Mouse (Mus musculus) regulatory T cell (primary cell): ENCODE data around the gene 4931406P16Rik.
"Not testable (repeated sequence)": the region's sequence is repeated elsewhere in the genome, so short reads cannot be mapped to it uniquely, and the experiment has no call there.

Experiments used
- in situ Hi-C: fragments of 300-600 bp; cut with MboI, MseI; formaldehyde crosslinking; loops from one replicate; pipeline ENCODE4 v1.15.1; 2025; ENCODE audit warnings: high pct_unique_total_duplicates

4931406P16Rik gene

GRCm38 (mm10) chr7:34313443-34313875, at the start of gene 4931406P16Rik:
TSS of gene 4931406P16Rik (minus strand) at chr7:34313551.
- in situ Hi-C loops: no loop called here

- in situ Hi-C loops: no loop called here
Measured at GRCm38 (mm10) chr7:34355629-34356028, 42.3 kb upstream of the 4931406P16Rik start.

DNA sequence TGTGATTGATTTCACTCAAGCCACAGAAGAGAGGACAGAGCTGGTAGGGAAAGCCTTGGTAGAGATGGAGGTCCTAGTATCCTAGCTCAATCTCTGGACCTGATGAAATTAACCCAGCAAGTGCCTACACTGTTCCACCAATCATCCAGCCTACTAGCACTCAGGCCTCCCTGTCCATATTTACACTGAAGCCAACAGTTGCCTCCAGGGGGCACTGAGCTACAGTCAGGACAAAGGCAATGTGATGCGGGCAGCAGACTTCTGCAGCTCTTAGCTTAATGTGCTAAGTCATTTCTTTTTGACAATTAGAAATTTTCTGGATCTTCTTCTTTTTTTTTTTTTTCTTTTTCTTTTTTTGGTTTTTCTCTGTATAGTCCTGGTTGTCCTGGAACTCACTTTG, 38.6 kb upstream of the 4931406P16Rik start:
- in situ Hi-C loops: no loop called here

DNA sequence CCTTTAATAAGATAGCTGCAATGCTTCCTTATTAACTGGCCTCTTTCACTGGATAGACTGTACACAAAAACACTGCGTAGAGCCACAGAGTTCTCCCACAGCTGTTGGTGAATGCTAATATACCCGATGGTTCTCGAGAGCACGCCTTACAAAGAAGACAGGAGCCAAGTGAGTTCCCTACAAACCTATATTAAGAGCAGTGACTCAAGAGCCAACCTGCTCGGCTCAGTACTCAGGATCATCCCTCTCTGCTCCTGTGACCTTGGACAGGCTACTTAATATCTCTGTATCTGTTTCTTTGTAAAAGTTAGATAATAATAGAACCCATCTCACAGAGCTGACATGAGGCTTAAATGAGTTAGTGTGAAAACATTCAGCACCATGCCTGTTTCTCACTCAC, 36.8 kb upstream of the 4931406P16Rik start:
- in situ Hi-C loops: no loop called here

DNA sequence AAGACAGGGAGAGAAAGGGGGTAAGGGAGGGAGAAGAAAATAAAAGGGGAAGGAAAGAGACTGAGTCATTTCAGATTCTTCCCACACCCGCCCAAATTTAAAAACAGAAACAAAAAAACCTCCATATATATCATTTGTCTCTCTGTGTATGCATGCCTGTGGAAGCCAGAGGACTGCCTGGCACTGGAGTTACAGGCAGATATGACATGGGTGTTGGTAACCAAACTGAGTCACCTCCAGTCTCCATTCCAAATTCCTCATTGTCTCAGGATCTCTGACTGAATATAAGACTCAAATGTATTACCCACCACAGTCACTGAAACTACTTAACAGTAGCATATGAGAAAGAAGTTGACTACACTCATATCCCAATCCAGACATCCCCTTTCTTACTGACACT, 34.7 kb upstream of the 4931406P16Rik start:
- in situ Hi-C loops: no loop called here

DNA sequence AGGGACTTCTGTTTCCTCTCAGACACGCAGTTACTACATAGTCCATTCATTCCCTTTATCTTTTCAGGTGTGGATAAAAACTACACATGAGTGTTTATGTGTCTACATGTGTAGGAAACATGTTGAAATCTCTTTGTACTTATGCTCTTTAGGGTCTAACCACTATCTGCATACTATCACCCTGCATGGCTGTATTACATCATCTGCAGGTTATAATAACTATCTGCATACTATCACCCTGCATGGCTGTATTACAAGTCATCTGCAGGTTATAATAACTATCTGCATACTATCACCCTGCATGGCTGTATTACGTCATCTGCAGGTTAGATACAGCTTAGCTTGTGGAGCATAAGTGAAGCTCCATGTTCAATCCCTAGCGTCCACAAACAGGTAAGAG, 33.7 kb upstream of the 4931406P16Rik start:
- in situ Hi-C loops: no loop called here

DNA sequence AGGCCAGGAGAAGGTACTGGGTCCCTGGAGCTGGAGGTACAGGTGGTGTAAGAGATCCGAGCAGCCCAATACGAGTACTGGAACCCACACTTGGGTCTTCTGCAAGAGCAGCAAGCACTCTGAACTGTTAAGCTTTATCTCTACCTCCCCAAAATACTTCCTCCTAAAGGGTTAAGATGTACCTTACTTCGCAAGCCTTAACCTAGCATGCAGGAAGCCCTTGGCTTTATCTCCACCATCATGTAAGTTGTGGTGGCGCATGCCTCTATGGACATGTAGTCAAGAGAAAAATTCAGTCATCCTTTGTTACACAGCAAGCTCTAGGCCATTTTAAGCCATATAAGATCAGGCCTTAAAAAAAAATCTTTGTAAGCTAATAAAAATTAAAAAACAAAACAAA, 33.2 kb upstream of the 4931406P16Rik start:
- in situ Hi-C loops: no loop called here

- in situ Hi-C loops: loop anchor here (5.0 kb wide), 1 partner anchor 185 kb away; no protein-coding TSS in a partner anchor
Measured at GRCm38 (mm10) chr7:34342040-34342793, 28.9 kb upstream of the 4931406P16Rik start.

GRCm38 (mm10) chr7:34340841-34341240, 27.5 kb upstream of the 4931406P16Rik start:
- in situ Hi-C loops: loop anchor here (5.0 kb wide), 1 partner anchor 184 kb away; no protein-coding TSS in a partner anchor

DNA sequence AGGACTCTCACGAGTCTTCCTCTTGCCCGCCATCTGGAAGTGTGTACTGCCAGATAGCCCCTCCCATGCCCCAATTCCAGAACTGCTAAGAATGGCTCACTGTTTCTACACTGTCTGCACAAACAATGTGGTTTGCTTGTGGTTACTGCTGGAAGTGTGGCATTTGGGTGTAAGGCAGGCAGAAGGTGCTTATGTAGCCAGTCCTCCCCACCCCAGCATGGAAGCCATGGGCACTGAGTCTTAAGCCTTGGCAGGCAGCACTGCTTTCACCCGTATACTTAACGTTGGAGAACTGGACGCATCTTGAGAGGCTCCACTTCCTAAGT, 25.8 kb upstream of the 4931406P16Rik start:
- in situ Hi-C loops: no loop called here

- in situ Hi-C loops: no loop called here
Measured at GRCm38 (mm10) chr7:34338445-34339163, 25.3 kb upstream of the 4931406P16Rik start.

GRCm38 (mm10) chr7:34337268-34337667, 23.9 kb upstream of the 4931406P16Rik start:
- in situ Hi-C loops: no loop called here

- in situ Hi-C loops: not testable (repeated sequence)
Measured at GRCm38 (mm10) chr7:34336545-34336944, 23.2 kb upstream of the 4931406P16Rik start.

DNA sequence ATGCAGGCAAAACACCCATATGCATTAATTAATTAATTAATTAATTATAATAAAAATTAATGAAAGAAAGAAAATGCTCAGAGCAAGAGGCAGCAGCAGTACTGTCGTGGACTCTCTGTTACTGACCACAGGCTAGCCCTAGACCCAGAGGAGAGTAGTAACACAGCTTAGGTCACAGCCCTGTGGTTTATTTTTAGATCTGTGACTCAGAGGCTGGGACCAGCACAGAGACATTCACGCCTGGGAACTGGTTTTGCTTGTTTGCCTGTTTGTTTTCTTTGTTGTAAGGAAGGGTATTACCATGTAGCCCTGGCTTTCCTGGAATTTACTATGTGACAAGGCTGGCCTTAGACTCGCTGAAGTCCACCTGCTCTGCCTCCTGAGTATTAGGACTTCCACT, 14.1 kb upstream of the 4931406P16Rik start:
- in situ Hi-C loops: no loop called here

DNA sequence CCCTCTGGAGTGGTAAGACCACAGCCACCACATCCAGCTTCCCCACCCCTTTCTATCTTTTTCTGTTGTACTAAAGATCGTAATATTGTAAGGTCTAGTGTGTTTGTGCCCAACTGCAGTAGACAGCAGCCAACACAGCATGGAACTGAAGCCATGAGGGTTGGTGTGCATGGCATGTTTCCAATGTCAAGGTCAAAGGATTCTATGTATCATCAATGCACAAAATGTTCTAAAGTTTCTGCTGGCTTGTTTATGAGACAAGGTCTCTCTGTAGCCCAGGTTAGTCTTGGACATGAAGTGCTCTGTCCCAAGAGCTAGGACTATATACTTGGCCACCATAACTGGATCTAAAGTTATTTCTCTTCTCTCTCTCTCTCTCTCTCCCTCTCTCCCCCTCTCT, 11.5 kb upstream of the 4931406P16Rik start:
- in situ Hi-C loops: loop anchor here (5.0 kb wide), 1 partner anchor 68 kb away; no protein-coding TSS in a partner anchor

DNA sequence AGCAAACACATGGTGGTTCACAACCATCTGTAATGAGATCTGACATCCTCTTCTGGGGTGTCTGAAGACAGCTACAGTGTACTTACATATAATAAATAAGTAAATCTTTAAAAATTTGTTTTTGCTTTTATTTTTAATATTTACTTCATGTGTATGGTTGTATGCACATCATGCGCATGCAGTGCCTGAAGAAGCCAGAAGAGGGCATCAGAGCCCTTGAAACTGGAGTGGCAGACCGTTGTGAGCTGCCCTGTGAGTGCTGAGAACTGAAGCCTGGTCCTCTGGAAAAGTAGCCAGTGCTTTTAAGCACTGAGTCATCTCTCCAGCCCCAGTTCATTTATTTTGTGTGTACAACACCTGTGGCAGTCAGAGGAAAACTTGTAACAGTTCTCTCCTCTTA, 10.7 kb upstream of the 4931406P16Rik start:
- in situ Hi-C loops: loop anchor here (5.0 kb wide), 1 partner anchor 67 kb away; no protein-coding TSS in a partner anchor

- in situ Hi-C loops: loop anchor here (5.0 kb wide), 1 partner anchor 66 kb away; no protein-coding TSS in a partner anchor
Measured at GRCm38 (mm10) chr7:34323351-34323750, 10.0 kb upstream of the 4931406P16Rik start.

DNA sequence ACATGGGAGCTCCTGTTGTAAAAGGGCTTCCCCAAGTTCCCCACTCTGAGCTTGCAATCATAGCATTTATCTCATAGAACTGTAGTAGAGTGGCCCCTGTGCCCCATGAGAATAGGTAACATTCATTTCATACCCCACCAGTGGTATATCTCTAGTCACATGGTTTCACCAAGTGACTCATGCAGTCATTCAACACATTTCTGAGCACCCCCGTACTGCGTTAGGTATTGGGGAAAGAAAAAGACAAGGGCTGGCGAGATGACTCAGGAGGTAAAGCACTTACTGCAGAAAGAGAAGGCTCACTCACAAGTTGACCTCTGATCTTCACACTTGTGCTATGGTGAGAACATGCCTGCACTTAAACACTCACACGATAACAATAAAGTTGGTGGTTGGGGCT, 8.6 kb upstream of the 4931406P16Rik start:
- in situ Hi-C loops: loop anchor here (5.0 kb wide), 1 partner anchor 65 kb away; no protein-coding TSS in a partner anchor

DNA sequence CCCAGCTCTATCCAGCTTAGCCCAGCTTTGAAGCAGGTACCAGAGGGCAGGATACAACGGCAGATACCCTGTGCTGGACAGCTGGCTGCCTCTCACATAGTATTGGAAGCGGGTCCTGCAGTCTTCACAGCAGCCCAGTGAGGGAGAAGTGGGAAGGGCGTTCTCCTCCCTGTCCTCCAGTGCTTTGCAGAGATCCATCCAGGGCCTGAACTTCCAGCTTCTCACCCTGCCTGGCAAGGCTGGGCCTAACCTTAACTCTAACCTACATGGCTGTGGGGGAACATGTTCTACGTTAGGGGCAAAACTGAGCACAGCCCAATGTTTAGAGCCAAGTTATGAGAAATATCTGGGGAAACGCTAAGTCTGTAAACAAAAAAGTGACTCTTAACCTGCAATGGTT, 7.8 kb upstream of the 4931406P16Rik start:
- in situ Hi-C loops: loop anchor here (5.0 kb wide), 1 partner anchor 64 kb away; no protein-coding TSS in a partner anchor

DNA sequence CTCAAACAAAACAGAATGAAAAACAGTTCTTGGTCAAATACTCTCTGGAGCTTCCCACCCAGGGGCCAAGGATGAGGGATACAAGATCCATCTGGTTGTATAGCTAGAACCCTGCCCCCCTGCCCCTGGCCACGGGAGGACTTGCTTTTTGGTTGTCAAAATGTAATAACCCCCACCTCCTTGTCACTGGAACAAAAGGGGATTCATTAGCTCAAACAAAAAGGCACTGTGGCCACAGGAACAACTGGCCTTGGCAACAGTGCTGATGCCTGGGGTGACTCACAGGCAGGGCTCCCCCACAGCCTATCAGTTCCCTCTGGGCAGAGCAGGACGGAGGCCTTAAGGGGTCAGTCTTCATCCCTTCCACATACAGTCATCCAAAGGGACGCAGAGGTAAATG, 6.6 kb upstream of the 4931406P16Rik start:
- in situ Hi-C loops: loop anchor here (5.0 kb wide), 1 partner anchor 63 kb away; no protein-coding TSS in a partner anchor

DNA sequence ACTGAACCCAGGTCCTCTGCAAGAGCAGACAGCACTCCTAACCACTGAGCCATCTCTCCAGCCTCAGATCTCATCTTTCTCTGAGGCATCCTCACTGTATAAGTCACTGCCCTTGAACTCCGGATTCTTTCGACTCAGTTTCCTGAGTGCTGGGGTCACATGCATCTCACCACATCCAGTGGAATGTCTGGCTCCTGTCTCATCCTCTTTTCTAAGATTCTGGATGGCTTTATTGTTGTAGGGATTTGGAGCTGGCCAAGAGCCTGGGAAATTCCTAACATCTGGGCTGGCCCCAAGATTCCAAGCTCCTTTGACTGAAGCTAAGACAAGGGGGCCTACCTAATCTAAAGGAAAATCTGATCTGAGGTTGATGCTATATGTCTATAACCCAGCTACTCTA, 5.8 kb upstream of the 4931406P16Rik start:
- in situ Hi-C loops: no loop called here

DNA sequence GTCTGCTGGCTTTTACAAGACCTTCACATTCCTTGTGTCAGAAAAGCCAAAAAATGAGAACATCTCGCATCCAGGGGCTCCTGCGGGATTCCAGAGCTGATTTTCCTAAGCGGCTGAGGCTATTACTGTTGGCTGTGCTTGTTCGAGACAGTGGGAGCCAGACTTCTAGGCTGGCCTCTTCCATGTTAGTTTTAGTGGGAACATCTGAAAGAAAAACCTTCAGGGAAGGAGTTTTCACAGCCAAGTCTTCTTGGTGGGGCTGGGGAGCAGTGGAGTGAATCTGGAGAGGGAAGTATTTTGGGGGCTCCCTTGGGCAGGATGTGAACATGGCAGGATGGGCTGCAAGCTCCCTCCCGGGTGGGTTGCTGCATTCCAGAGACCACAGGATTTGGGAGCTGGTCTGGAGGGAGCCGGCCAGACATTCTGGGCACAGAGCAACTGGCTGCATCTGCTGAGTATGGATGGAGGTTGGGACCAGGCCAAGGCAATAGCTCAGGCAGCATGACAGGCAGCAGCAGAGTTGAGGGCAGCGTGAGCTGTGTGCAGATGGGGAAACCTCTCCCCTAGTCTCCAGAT, 4.6 kb upstream of the 4931406P16Rik start:
- in situ Hi-C loops: no loop called here
